Mouse (Mus musculus) kidney, embryonic 15.5 days (tissue): ENCODE data around the gene Gm12185. TPM values are rescaled to one million over a fixed set of nuclear protein-coding genes. Genes with fewer than 3 reads are reported as not detected.
A peak's percentile ranks its signal among the peaks of the same experiment; 100 is the strongest.
"Not testable (repeated sequence)": the region's sequence is repeated elsewhere in the genome, so short reads cannot be mapped to it uniquely, and the experiment has no call there.

Experiments
- ATAC-seq: fragments of 200-750 bp; cut with Nextera tagmentation; replicated peaks from 2 replicates; pipeline ENCODE4 v1.8.0; 2017; ENCODE audit warnings: moderate TSS enrichment; ENCODE audit not compliant: low FRiP score
- H3K27ac ChIP-seq: fragments of 300-500 bp; sonication (generic); 2 replicates; pipeline ENCODE4 v1.5.1; 2015; ENCODE audit warnings: mild to moderate bottlenecking, inconsistent platforms
- H3K27me3 ChIP-seq: fragments of 300-500 bp; sonication (generic); 2 replicates; pipeline ENCODE4 v1.6.1; 2015; ENCODE audit warnings: inconsistent platforms
- H3K36me3 ChIP-seq: fragments of 300-500 bp; sonication (generic); 2 replicates; pipeline ENCODE4 v1.6.1; 2015; ENCODE audit warnings: inconsistent platforms
- H3K4me1 ChIP-seq: fragments of 300-500 bp; sonication (generic); 2 replicates; pipeline ENCODE4 v1.6.1; 2015; ENCODE audit warnings: inconsistent platforms
- H3K4me2 ChIP-seq: fragments of 300-500 bp; sonication (generic); 2 replicates; pipeline ENCODE4 v1.6.1; 2015; ENCODE audit warnings: moderate library complexity, mild to moderate bottlenecking, inconsistent platforms
- H3K4me3 ChIP-seq: fragments of 300-500 bp; sonication (generic); replicated peaks from 2 replicates; pipeline ENCODE4 v1.5.1; 2015; ENCODE audit warnings: mild to moderate bottlenecking, inconsistent platforms
- H3K9ac ChIP-seq: fragments of 300-500 bp; sonication (generic); 2 replicates; pipeline ENCODE4 v1.6.1; 2015; ENCODE audit warnings: mild to moderate bottlenecking, inconsistent platforms
- H3K9me3 ChIP-seq: fragments of 300-500 bp; sonication (generic); replicated peaks from 2 replicates; pipeline ENCODE4 v1.6.1; 2016; ENCODE audit warnings: inconsistent platforms
- WGBS: fragments of 180-500 bp; shearing (Covaris S2); methylation state at CpG from one replicate; pipeline ENCODE4 v1.1.7; 2015; ENCODE audit warnings: mixed read lengths; 5-methylcytosine and 5-hydroxymethylcytosine counted together
- polyA plus RNA-seq: library from polyadenylated mRNA; unstranded; fragments of >200 nt; fragmentation: Nextera tagmentation; extraction: Ambion mirVana; gene quantifications from 2 replicates; pipeline ENCODE4 v1.2.1, GENCODE M21; 2015

The Gm12185 gene
- polyA plus RNA-seq, 1 experiment from 2014 or later, result not detected

DNA sequence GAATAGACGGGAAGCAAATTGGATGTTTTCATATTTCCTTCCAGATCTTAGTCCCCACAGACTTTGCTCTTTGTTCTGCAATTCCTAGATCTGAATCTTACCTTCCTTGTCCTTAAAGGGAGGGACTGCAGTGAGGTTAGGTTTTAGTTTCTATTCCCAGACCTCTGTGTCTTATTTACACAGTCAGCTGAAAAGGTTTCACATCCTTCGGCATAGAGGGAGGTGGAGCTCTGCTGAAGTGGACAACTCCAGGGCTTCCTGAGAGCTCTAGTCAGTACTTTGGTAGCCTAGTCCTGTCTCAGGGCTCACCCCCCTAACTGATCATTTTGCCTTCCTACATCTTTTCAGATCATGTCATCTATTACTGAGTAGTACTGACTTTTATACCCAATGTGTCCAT, 90.0 kb downstream of the Gm12185 start, which contains the start of gene Gm5431:
Gene Gm5431 (minus strand): TSS at position 194 of the 400 bp plus-strand sequence.
- Histone ChIP-seq H3K27ac (no peak within 1 kb of the TSS), H3K9me3 (no peaks in the 10 kb centered on the region)
- 68% methylated on average over 2 of the region's 2 CpGs for whole genome bisulfite sequencing

GRCm38 (mm10) chr11:48901567-48901930, 90.5 kb downstream of the Gm12185 start:
- H3K9me3 ChIP-seq, H3K27me3 ChIP-seq, H3K4me3 ChIP-seq, ATAC-seq, H3K27ac ChIP-seq, H3K4me1 ChIP-seq, H3K4me2 ChIP-seq, H3K9ac ChIP-seq, H3K36me3 ChIP-seq: not testable (repeated sequence)
- 88% methylated on average over 1 of the region's 1 CpGs for WGBS

More for the DNA sequence above, 90.0 kb downstream of the Gm12185 start, which contains the start of gene Gm5431:
- Histone ChIP-seq H3K4me2 (no peak within 1 kb of the TSS), H3K27me3 (no peaks in the 10 kb centered on the region), H3K9ac (no peak within 1 kb of the TSS), H3K36me3 (no peaks in the 10 kb centered on the region), H3K4me1 (no peaks in the 10 kb centered on the region), H3K4me3 (no peak within 1 kb of the TSS)
- ATAC-seq, result no peak

DNA sequence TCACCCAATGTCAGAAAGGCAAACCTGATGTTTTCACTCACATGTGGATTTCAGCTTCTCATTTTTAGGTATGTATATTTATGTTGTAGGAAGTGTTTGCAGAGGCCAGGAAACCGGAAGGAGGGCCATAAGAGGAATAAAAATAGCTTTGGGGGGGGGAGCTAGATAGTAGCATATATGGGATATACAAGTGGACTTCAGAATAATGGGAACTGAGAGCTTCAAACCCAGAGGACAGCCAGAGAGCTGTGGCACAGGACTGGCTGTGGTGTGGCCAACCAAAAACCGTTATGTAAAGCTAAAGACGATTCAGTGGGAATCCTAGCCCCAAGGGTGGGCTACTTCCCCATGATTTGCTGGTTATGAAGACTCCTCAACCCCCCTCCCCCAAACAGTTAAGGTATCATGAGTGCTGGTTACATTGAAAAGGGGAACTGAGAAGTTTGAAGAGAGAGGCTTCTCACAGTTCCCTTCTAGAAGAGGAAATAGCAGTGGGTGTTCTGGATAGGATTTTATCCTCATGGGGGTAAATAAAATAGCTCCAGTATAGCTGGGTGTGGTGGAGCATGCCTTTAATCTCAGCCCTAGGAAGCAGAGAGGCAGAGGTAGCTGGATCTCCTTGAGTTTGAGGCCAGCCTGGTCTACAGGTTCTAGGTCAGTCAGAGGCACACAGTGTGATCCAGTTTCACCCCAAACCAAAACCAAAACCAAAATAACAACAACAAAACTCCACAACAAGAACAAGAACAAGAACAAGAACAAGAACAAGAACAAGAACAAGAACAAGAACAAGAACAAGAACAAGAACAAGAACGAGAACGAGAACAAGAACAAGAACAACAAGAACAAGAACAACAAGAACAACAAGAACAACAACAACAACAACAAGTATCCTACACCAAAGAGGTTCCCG, 91.1 kb downstream of the Gm12185 start:
- not testable (repeated sequence) for H3K4me2 ChIP-seq, ATAC-seq, H3K4me3 ChIP-seq, H3K9me3 ChIP-seq, H3K9ac ChIP-seq, H3K27me3 ChIP-seq, H3K4me1 ChIP-seq, H3K27ac ChIP-seq, H3K36me3 ChIP-seq
- 73% methylated on average over 6 of the region's 6 CpGs for WGBS

- no peak overlapping the region for H3K4me2 ChIP-seq
- H3K4me1 ChIP-seq, result no peaks in the 10 kb centered on the region
- 71% methylated on average over 2 of the region's 2 CpGs for WGBS
- H3K9me3 ChIP-seq, result no peaks in the 10 kb centered on the region
- no peak overlapping the region for H3K9ac ChIP-seq
- no peak overlapping the region for H3K27ac ChIP-seq
- no peak for ATAC-seq
- no peak overlapping the region for H3K4me3 ChIP-seq
- H3K27me3 ChIP-seq, result no peaks in the 10 kb centered on the region
- H3K36me3 ChIP-seq, result no peaks in the 10 kb centered on the region
These were observed 93.1 kb downstream of the Gm12185 start for GRCm38 (mm10) chr11:48898812-48899431.

- peaks cover 20% of the 10 kb centered on the region for H3K4me1 ChIP-seq
- H3K27ac ChIP-seq, result no peak overlapping the region
- WGBS, result 93% methylated on average over 1 of the region's 1 CpGs
- H3K36me3 ChIP-seq, result no peaks in the 10 kb centered on the region
- no peak overlapping the region for H3K4me2 ChIP-seq
- no peak for ATAC-seq
- no peaks in the 10 kb centered on the region for H3K27me3 ChIP-seq
- no peaks in the 10 kb centered on the region for H3K9me3 ChIP-seq
- H3K9ac ChIP-seq, result no peak overlapping the region
- no peak overlapping the region for H3K4me3 ChIP-seq
These were observed 115.3 kb downstream of the Gm12185 start for GRCm38 (mm10) chr11:48876680-48877079.

DNA sequence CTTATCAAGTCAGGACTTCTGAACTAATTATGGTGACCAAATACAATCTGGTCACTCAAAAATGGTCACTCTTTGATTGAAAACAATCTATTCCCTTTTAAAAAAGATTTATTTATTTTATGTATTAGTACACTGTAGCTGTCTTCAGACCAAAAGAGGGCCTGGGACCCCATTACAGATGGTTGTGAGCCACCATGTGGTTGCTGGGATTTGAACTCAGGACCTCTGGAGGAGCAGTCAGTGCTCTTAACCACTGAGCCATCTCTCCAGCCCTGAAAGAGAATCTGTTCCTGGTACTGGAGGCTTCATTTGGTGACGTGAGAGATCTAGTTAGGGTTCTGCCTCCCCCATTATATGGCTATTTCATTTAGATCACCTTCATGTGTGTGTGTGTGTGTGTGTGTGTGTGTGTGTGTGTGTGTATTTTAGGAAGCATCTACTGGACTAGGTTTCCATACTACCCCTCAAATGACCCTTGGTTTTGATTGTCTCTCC, 116.6 kb downstream of the Gm12185 start:
- not testable (repeated sequence) for H3K9ac ChIP-seq, ATAC-seq, H3K27ac ChIP-seq, H3K36me3 ChIP-seq, H3K4me2 ChIP-seq, H3K9me3 ChIP-seq, H3K4me3 ChIP-seq, H3K27me3 ChIP-seq
- peaks cover 28% of the 10 kb centered on the region for H3K4me1 ChIP-seq
- WGBS, result 79% methylated on average over 1 of the region's 1 CpGs

- no peak overlapping the region for H3K9ac ChIP-seq
- H3K4me2 ChIP-seq, result no peak overlapping the region
- no peak overlapping the region for H3K27ac ChIP-seq
- no peaks in the 10 kb centered on the region for H3K36me3 ChIP-seq
- ATAC-seq, result no peak
- no peaks in the 10 kb centered on the region for H3K27me3 ChIP-seq
- H3K9me3 ChIP-seq, result no peaks in the 10 kb centered on the region
- under 1% methylated on average over 4 of the region's 4 CpGs for WGBS
- H3K4me3 ChIP-seq, result no peak overlapping the region
- H3K4me1 ChIP-seq, result peaks cover 37% of the 10 kb centered on the region
These were observed 117.6 kb downstream of the Gm12185 start for GRCm38 (mm10) chr11:48874465-48874864.

GRCm38 (mm10) chr11:48873591-48874290, 118.3 kb downstream of the Gm12185 start:
- ATAC-seq, result no peak
- Histone ChIP-seq H3K9me3 (no peaks in the 10 kb centered on the region), H3K36me3 (no peaks in the 10 kb centered on the region), H3K9ac (no peak overlapping the region), H3K27ac (peak overlapping the region; percentile 45; the same call in 1 of the 2 replicates), H3K27me3 (no peaks in the 10 kb centered on the region), H3K4me1 (peaks cover 43% of the 10 kb centered on the region), H3K4me2 (no peak overlapping the region), H3K4me3 (no peak overlapping the region)
- 50% methylated on average over 10 of the region's 10 CpGs for WGBS

DNA sequence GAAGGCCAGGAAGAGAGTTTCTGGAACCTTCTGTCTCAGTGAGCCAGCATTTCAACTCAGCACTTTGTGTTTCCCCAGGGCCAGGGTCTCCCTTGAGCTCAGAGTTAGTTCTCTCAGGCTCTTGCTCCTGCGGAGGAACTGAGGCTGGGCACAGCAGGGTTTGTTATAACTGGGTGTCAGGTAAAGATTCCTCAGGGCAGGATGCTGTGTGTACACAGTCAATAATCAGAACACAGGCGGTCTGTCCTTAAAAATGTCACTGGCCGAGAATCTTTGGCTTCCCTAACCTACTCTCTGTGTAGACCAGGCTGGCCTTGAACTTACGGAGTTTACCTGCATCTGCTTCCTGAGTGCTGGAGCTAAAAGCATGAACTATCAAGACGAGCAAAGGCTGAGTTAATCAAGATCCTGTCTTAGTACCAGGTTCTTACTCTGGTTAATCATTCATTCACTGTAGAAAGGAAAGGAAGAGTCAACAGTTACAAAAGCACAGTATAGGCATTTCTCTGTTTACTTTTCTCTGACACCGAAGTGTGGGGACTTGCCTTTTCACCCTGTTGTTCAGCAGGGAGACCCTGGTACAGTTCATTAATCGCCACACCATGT, 119.2 kb downstream of the Gm12185 start:
- no peaks in the 10 kb centered on the region for H3K36me3 ChIP-seq
- H3K4me1 ChIP-seq, result peaks cover 43% of the 10 kb centered on the region
- no peaks in the 10 kb centered on the region for H3K27me3 ChIP-seq
- H3K27ac ChIP-seq, result peak overlapping the region; percentile 76
- H3K4me2 ChIP-seq, result peak overlapping the region; percentile 74; the same call in 1 of the 2 replicates
- no peaks in the 10 kb centered on the region for H3K9me3 ChIP-seq
- no peak overlapping the region for H3K4me3 ChIP-seq
- ATAC-seq, result 0 out of 2 replicates have a peak, but pooled peaks have one; percentile 5
- 71% methylated on average over 7 of the region's 7 CpGs for WGBS
- 0 out of 2 replicates have a peak overlapping the region, but pooled peaks have one; percentile 53 for H3K9ac ChIP-seq

DNA sequence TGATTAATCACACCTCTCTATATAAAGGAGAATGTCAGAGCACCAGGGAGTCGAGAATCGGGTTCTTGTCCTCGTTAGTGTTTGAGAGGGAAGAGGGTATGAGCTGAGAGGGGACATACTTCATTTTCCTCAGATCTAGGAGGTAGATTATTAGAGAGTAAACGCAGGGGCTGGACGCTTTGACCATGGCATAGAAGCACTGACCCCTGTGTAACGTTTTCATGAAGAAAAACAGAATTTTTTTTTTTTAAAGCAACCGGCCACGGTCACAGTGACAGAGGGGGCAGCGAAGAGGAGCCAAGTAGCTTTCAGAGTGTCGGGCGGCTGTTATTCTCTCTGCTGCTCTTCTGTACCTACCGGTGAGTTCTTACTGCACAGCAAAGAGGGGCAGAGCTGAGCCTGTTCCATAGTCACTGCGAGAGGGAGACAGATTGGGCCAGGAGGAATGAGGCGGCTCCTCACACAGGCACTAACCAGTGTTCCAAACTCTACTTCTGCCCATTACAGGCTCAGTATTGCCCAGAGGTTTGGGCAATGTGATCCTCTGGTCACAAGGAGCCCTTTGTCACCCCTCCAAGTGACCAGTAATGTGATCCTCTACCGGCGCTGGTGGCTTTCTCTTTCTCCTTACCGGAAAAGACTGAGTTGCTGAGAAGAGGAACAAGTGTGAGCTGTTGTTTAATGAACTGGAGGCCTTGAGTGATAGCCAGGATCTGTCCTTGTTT, 120.0 kb downstream of the Gm12185 start:
- 5% methylated on average over 17 of the region's 17 CpGs for WGBS
- peak overlapping the region; percentile 43 for H3K4me3 ChIP-seq
- peak overlapping the region; percentile 74 for H3K4me2 ChIP-seq
- no peaks in the 10 kb centered on the region for H3K9me3 ChIP-seq
- H3K27me3 ChIP-seq, result no peaks in the 10 kb centered on the region
- H3K4me1 ChIP-seq, result peaks cover 43% of the 10 kb centered on the region
- 0 out of 2 replicates have a peak, but pooled peaks have one; percentile 22 for ATAC-seq
- peak overlapping the region; percentile 76 for H3K27ac ChIP-seq
- no peaks in the 10 kb centered on the region for H3K36me3 ChIP-seq
- H3K9ac ChIP-seq, result peak overlapping the region; percentile 53

DNA sequence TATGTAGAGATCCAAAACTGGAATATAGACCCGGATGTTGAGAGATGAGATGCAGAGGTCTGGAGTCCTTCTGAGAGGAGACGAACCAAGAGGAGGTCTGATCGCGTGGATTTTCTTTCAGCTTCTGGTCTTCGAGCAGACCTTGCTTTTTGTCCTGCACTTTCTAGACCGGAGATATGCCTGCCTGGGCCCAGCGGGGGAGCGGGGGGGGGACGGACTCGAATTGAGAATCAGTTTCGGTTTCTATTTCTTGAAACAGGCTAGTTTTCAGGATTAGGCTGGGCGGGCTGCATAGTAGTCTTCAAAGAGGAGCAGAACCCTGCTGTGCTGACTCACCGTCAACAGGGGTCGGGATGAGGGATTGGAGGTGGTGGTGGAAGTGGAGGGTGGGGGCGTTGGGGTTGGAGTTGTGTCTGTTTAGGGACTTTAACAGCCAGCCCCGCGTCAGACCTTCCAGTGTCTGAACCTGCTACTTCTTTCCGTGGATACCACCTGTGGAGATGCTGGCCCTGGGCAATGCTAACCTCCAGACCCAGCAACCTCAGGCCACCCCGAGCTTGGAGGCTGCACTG, 120.7 kb downstream of the Gm12185 start, which contains the start of gene Irgm1:
Gene Irgm1 (minus strand): TSS at position 483 of the 572 bp plus-strand sequence.
- peak within 1 kb of the TSS; percentile 43 for H3K4me3 ChIP-seq
- WGBS, result 1% methylated on average over 19 of the region's 19 CpGs
- H3K27ac ChIP-seq, result peak within 1 kb of the TSS; percentile 76
- no peaks in the 10 kb centered on the region for H3K9me3 ChIP-seq
- H3K27me3 ChIP-seq, result no peaks in the 10 kb centered on the region
- H3K4me2 ChIP-seq, result peak within 1 kb of the TSS; percentile 74
- H3K36me3 ChIP-seq, result peaks cover 6% of the 10 kb centered on the region
- peak; percentile 70 for ATAC-seq
- H3K9ac ChIP-seq, result peak within 1 kb of the TSS; percentile 53
- H3K4me1 ChIP-seq, result peaks cover 43% of the 10 kb centered on the region
